Mouse (Mus musculus): ENCODE measurements around the gene Gm10428. TPM values are rescaled to one million over a fixed set of nuclear protein-coding genes. Genes with fewer than 3 reads are reported as not detected.

Gene Gm10428
- total RNA-seq (2017), result not detected in 2 replicates

- no peak for ATAC-seq (replicated peaks; ENCODE audit: low read depth, poor library complexity, severe bottlenecking)
Observed at GRCm38 (mm10) chr11:62752780-62753179, at the start of gene Gm10428. Gene Gm10428 (plus strand): TSS chr11:62753100.

- no peak for ATAC-seq (replicated peaks; ENCODE audit: low read depth, poor library complexity, severe bottlenecking)
Observed at GRCm38 (mm10) chr11:62706141-62706540, 46.8 kb upstream of the Gm10428 start.

- ATAC-seq (replicated peaks; ENCODE audit: low read depth, poor library complexity, severe bottlenecking), result no peak
Observed at GRCm38 (mm10) chr11:62708252-62708651, 44.6 kb upstream of the Gm10428 start.

GRCm38 (mm10) chr11:62710657-62711056 lies 42.2 kb upstream of the Gm10428 start:
- ATAC-seq (replicated peaks; ENCODE audit: low read depth, poor library complexity, severe bottlenecking), result no peak

GRCm38 (mm10) chr11:62728276-62728675 lies 24.6 kb upstream of the Gm10428 start:
- ATAC-seq (replicated peaks; ENCODE audit: low read depth, poor library complexity, severe bottlenecking), result no peak

GRCm38 (mm10) chr11:62731311-62732021 lies 21.4 kb upstream of the Gm10428 start, which contains the start of gene Zfp287:
Gene Zfp287 (minus strand): TSS chr11:62731905.
- ATAC-seq (replicated peaks; ENCODE audit: low read depth, poor library complexity, severe bottlenecking), result peak; percentile 93

- ATAC-seq (replicated peaks; ENCODE audit: low read depth, poor library complexity, severe bottlenecking), result no peak
Observed at GRCm38 (mm10) chr11:62732022-62732387, 20.9 kb upstream of the Gm10428 start.

GRCm38 (mm10) chr11:62732665-62733064 lies 20.2 kb upstream of the Gm10428 start:
- ATAC-seq (replicated peaks; ENCODE audit: low read depth, poor library complexity, severe bottlenecking), result no peak

GRCm38 (mm10) chr11:62741186-62741585 lies 11.7 kb upstream of the Gm10428 start:
- peak; percentile 62 for ATAC-seq (replicated peaks; ENCODE audit: low read depth, poor library complexity, severe bottlenecking)

- ATAC-seq (replicated peaks; ENCODE audit: low read depth, poor library complexity, severe bottlenecking), result no peak
Observed at GRCm38 (mm10) chr11:62742261-62742957, 10.5 kb upstream of the Gm10428 start.

GRCm38 (mm10) chr11:62744103-62744502 lies 8.8 kb upstream of the Gm10428 start:
- peak; percentile 77 for ATAC-seq (replicated peaks; ENCODE audit: low read depth, poor library complexity, severe bottlenecking)

- peak; percentile 57 for ATAC-seq (replicated peaks; ENCODE audit: low read depth, poor library complexity, severe bottlenecking)
Observed at GRCm38 (mm10) chr11:62746001-62746533, 6.8 kb upstream of the Gm10428 start.

GRCm38 (mm10) chr11:62747227-62747626 lies 5.7 kb upstream of the Gm10428 start:
- no peak for ATAC-seq (replicated peaks; ENCODE audit: low read depth, poor library complexity, severe bottlenecking)

- ATAC-seq (replicated peaks; ENCODE audit: low read depth, poor library complexity, severe bottlenecking), result no peak
Observed at GRCm38 (mm10) chr11:62748062-62748461, 4.8 kb upstream of the Gm10428 start.

- peak; percentile 80 for ATAC-seq (replicated peaks; ENCODE audit: low read depth, poor library complexity, severe bottlenecking)
Observed at GRCm38 (mm10) chr11:62749445-62749844, 3.5 kb upstream of the Gm10428 start.

GRCm38 (mm10) chr11:62752191-62752590 lies 709 bp upstream of the Gm10428 start:
- no peak for ATAC-seq (replicated peaks; ENCODE audit: low read depth, poor library complexity, severe bottlenecking)

GRCm38 (mm10) chr11:62756456-62757142 lies 3.7 kb downstream of the Gm10428 start:
- ATAC-seq (replicated peaks; ENCODE audit: low read depth, poor library complexity, severe bottlenecking), result peak; percentile 100

GRCm38 (mm10) chr11:62757143-62757507 lies 4.2 kb downstream of the Gm10428 start:
- no peak for ATAC-seq (replicated peaks; ENCODE audit: low read depth, poor library complexity, severe bottlenecking)

- no peak for ATAC-seq (replicated peaks; ENCODE audit: low read depth, poor library complexity, severe bottlenecking)
Observed at GRCm38 (mm10) chr11:62757906-62758305, 5.0 kb downstream of the Gm10428 start.

- ATAC-seq (replicated peaks; ENCODE audit: low read depth, poor library complexity, severe bottlenecking), result no peak
Observed at GRCm38 (mm10) chr11:62758491-62758890, 5.6 kb downstream of the Gm10428 start.
